Mouse (Mus musculus): ENCODE data around the gene Olfr721-ps1. TPM values are rescaled to one million over a fixed set of nuclear protein-coding genes. Genes with fewer than 3 reads are reported as not detected.
A peak's percentile ranks its signal among the peaks of the same experiment; 100 is the strongest.

The Olfr721-ps1 gene
- polyA plus RNA-seq (2014; fragmentation: Nextera tagmentation; extraction: Ambion mirVana): not detected in 2 replicates

DNA sequence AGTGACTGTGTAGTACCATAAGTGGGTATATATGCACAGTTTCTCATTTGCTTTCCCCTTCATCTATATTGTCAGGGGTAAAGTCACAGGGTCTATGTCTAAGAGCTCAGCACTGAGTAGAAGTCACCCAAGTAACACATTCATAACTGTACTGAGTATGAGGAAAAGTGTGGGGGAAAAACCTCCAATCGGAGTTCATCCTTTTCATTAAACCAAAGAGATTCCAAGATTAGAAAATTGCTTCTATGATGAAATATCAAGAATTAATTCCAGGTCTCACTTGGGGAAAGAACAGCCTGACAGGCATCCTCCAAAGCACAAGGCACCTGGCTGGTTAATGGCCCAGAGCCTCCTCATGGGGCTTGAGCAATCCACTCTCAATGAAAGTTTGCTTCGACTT is at the start of gene Olfr721-ps1:
TSS of gene Olfr721-ps1 (plus strand) at position 301 of the 400 bp plus-strand sequence.
- WGBS: 79% methylated on average over 2 of the region's 2 CpGs
- DNase-seq (no peak), ATAC-seq (ENCODE audit: low FRiP score, low TSS enrichment) (no peak)
- H3K4me3 ChIP-seq (replicated peaks; ENCODE audit: low read depth, low read length): no peak within 1 kb of the TSS
- no peak within 1 kb of the TSS for H3K4me2 ChIP-seq (ENCODE audit: low read length)
- H3K27me3 ChIP-seq (ENCODE audit: control insufficient read depth, insufficient read depth, low read length): no peaks in the 10 kb centered on the region
- no peaks in the 10 kb centered on the region for H3K4me1 ChIP-seq (ENCODE audit: control insufficient read depth, insufficient read depth, low read length)
- no peak within 1 kb of the TSS for H3K9ac ChIP-seq (replicated peaks; ENCODE audit: low read length)
- H3K9me3 ChIP-seq (ENCODE audit: control insufficient read depth, low read length): no peaks in the 10 kb centered on the region
- no peak within 1 kb of the TSS for H3K27ac ChIP-seq (replicated peaks; ENCODE audit: low read depth, low read length)
- H3K36me3 ChIP-seq (ENCODE audit: control insufficient read depth, insufficient read depth, low read length): no peaks in the 10 kb centered on the region

DNA sequence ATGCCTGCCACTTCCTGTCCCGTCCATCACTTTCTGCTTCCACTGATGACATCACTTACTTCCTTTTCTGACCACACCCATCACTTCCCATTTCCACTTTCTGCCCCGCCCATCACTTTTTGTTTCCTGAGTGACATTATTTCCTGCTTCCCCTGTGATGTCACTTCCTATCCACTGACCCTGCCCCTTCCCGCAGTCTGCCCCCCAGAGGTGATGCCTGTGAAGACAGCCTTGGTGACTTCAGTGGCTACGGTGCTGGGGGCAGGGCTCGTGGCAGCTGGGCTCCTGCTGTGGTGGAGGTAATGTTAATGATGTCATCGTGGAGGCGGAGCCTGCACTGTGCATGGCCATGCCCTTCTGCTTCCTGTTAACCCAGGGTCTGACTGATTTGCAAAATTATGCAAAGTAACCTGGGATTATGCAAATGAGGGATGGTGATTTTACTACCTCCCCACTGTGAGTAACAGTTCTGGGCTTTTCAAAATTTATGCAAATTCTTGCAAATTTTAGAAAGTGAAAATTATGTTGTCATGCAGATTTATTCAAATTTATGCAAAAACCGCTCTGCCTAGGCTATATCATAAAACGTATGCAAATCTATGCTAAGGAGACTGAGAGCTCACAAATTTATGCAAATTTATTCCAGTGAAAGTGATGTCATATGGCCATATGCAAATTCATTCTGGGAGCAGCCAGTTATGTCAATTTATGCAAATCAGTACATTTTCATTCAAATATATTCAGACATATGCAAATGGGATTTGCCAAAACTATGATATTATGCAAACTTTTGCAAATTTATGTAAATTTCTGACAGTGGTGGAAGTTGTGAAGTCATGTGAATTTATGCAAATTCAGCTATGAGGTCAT is 49.1 kb upstream of the Olfr721-ps1 start:
- Histone ChIP-seq H3K27ac (replicated peaks; ENCODE audit: low read depth, low read length) (no peak overlapping the region), H3K4me2 (ENCODE audit: low read length) (no peak overlapping the region), H3K4me1 (ENCODE audit: control insufficient read depth, insufficient read depth, low read length) (no peaks in the 10 kb centered on the region), H3K4me3 (replicated peaks; ENCODE audit: low read depth, low read length) (no peak overlapping the region), H3K9me3 (ENCODE audit: control insufficient read depth, low read length) (peaks cover 43% of the 10 kb centered on the region), H3K27me3 (ENCODE audit: control insufficient read depth, insufficient read depth, low read length) (no peaks in the 10 kb centered on the region), H3K36me3 (ENCODE audit: control insufficient read depth, insufficient read depth, low read length) (no peaks in the 10 kb centered on the region), H3K9ac (replicated peaks; ENCODE audit: low read length) (no peak overlapping the region)
- WGBS: 83% methylated on average over 9 of the region's 9 CpGs
- peak; percentile 38 for ATAC-seq (ENCODE audit: low FRiP score, low TSS enrichment)
- peak; percentile 80 for DNase-seq

DNA sequence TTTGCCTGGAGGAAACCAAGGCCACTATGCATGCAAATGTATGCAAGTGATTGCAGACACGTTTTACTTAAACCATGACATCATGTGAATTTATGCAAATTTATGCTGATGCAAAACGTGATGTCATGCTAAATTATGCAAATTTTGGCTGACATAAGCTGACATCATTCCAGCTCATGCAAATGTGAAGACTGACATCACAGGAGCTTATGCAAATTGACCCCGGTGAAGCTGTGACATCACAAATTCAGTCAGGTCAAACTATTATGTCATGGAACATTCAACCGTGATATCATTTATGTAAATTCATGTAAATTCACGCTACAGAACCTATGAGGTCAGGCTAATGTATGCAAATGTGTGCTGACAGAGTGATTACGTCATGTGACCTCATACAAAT is 48.5 kb upstream of the Olfr721-ps1 start:
- H3K36me3 ChIP-seq (ENCODE audit: control insufficient read depth, insufficient read depth, low read length): no peaks in the 10 kb centered on the region
- no peak overlapping the region for H3K9ac ChIP-seq (replicated peaks; ENCODE audit: low read length)
- ATAC-seq (ENCODE audit: low FRiP score, low TSS enrichment) (0 out of 2 replicates have a peak, but pooled peaks have one; percentile 0), DNase-seq (peak; percentile 77)
- no peak overlapping the region for H3K4me2 ChIP-seq (ENCODE audit: low read length)
- no peak overlapping the region for H3K4me3 ChIP-seq (replicated peaks; ENCODE audit: low read depth, low read length)
- WGBS: 69% methylated on average over 6 of the region's 6 CpGs
- no peaks in the 10 kb centered on the region for H3K27me3 ChIP-seq (ENCODE audit: control insufficient read depth, insufficient read depth, low read length)
- H3K4me1 ChIP-seq (ENCODE audit: control insufficient read depth, insufficient read depth, low read length): no peaks in the 10 kb centered on the region
- H3K27ac ChIP-seq (replicated peaks; ENCODE audit: low read depth, low read length): no peak overlapping the region
- H3K9me3 ChIP-seq (ENCODE audit: control insufficient read depth, low read length): peaks cover 43% of the 10 kb centered on the region

DNA sequence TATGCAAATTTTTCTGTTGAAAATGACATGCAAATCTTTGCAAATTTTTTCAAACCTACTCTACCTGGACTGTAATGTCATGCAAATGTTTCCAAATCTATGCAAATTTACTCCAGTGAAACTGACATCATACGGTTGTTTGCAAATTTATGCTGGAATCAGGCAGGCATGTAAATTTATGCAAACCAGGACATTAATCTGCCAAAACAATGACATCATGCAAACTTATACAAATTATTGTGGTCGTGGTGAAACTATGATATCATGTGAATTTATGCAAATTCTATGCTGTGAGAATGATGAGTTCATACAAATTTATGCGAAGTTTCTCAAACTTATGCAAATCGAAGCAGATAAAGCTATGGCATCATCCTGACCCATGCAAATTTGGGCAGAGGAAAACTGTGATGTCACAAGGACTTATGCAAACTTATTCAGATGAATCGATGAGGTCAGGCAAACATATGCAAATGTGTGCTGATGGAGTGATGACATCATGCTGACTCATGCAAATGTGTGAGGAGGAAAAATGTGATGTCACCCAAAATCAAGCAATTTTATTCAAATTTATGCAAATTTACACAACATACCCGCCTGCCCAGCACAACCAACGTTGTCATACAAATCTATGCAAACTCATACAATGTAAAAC is 47.9 kb upstream of the Olfr721-ps1 start:
- peak; percentile 66 for DNase-seq
- no peak for ATAC-seq (ENCODE audit: low FRiP score, low TSS enrichment)

DNA sequence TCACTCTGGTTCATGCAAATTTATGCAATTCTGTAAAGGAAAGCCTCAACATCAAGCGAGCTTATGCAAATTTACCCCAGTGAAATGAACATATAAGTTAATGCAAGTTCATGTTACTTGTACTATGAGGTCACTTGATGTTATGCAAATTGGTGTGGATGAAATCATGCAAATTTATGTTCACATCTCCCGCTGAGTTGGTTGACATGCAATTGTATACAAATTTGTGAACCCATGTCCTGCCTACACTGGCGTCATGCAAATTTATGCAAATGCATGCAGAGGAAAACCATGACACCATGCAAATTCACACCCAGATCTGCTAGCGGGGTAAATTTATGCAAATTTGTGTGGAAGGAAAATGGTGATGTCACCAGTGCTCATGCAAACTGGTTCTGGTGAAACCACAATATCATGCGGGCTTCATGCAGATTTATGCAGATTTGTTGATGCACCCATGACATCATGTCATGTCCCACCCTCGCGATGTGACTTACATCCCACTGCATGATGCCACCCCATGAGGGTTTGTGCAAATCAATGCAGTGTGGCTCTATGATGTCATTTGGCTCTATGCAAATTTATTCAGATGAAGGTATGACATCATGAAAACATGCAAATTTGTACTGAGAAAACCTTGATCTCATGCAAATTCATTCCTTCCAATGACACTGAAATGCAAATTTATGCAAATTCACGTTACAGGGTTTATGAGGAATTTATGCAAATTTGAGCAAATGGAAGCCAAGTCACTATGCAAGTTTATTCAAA is 47.2 kb upstream of the Olfr721-ps1 start:
- Histone ChIP-seq H3K27ac (replicated peaks; ENCODE audit: low read depth, low read length) (no peak overlapping the region), H3K4me2 (ENCODE audit: low read length) (no peak overlapping the region), H3K4me1 (ENCODE audit: control insufficient read depth, insufficient read depth, low read length) (no peaks in the 10 kb centered on the region), H3K36me3 (ENCODE audit: control insufficient read depth, insufficient read depth, low read length) (no peaks in the 10 kb centered on the region), H3K27me3 (ENCODE audit: control insufficient read depth, insufficient read depth, low read length) (no peaks in the 10 kb centered on the region), H3K9me3 (ENCODE audit: control insufficient read depth, low read length) (peaks cover 31% of the 10 kb centered on the region), H3K9ac (replicated peaks; ENCODE audit: low read length) (no peak overlapping the region), H3K4me3 (replicated peaks; ENCODE audit: low read depth, low read length) (no peak overlapping the region)
- 79% methylated on average over 8 of the region's 8 CpGs for whole genome bisulfite sequencing
- no peak for DNase-seq
- ATAC-seq (ENCODE audit: low FRiP score, low TSS enrichment): peak; percentile 19; the same call in 1 of the 2 replicates

More for the DNA sequence above, 47.9 kb upstream of the Olfr721-ps1 start:
- H3K36me3 ChIP-seq (ENCODE audit: control insufficient read depth, insufficient read depth, low read length): no peaks in the 10 kb centered on the region
- WGBS: 84% methylated on average over 7 of the region's 7 CpGs
- H3K4me2 ChIP-seq (ENCODE audit: low read length): no peak overlapping the region
- H3K27ac ChIP-seq (replicated peaks; ENCODE audit: low read depth, low read length): no peak overlapping the region
- H3K4me1 ChIP-seq (ENCODE audit: control insufficient read depth, insufficient read depth, low read length): no peaks in the 10 kb centered on the region
- no peak overlapping the region for H3K9ac ChIP-seq (replicated peaks; ENCODE audit: low read length)
- no peaks in the 10 kb centered on the region for H3K27me3 ChIP-seq (ENCODE audit: control insufficient read depth, insufficient read depth, low read length)
- H3K4me3 ChIP-seq (replicated peaks; ENCODE audit: low read depth, low read length): no peak overlapping the region
- peaks cover 38% of the 10 kb centered on the region for H3K9me3 ChIP-seq (ENCODE audit: control insufficient read depth, low read length)

DNA sequence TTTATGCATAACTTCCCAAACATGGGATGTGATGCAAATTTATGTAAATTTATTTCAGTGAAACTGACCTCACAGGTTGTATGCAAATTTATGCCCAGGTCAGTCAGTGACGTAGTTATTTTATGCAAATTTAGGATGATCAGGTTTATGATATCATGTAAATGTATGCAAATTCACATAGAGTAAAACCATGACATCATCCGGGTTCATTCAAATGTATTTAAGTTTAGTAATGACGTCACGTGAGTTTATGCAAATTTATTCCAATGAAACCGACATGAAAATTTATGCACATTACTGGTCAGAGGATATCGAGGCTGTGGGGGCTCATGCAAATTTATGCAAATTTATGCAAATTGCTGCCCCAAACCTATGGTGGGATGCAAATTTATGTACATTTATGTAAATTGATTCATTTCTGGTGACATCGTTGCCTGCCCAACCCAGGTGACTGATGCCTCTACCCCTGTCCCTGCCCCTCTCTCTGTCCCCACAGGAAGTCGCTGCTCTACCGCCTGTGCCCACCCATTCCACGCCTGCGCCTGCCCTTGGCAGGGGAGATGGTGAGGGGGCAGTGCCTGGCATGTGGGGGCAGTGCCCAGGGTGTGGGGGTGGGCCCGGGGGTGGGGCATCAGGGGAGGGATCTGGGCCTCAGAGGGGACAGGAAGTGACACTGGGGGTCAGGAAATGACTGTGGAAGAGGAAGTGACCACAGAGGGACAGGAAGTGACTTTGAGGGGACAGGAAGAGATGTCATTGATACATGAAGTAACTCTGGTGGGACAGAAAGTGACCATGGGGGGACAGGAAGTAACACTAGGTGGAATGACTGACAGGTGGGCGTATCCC is 46.4 kb upstream of the Olfr721-ps1 start:
- H3K27me3 ChIP-seq (ENCODE audit: control insufficient read depth, insufficient read depth, low read length): no peaks in the 10 kb centered on the region
- H3K4me3 ChIP-seq (replicated peaks; ENCODE audit: low read depth, low read length): no peak overlapping the region
- H3K4me1 ChIP-seq (ENCODE audit: control insufficient read depth, insufficient read depth, low read length): no peaks in the 10 kb centered on the region
- H3K4me2 ChIP-seq (ENCODE audit: low read length): no peak overlapping the region
- no peaks in the 10 kb centered on the region for H3K36me3 ChIP-seq (ENCODE audit: control insufficient read depth, insufficient read depth, low read length)
- H3K9me3 ChIP-seq (ENCODE audit: control insufficient read depth, low read length): peaks cover 23% of the 10 kb centered on the region
- H3K27ac ChIP-seq (replicated peaks; ENCODE audit: low read depth, low read length): no peak overlapping the region
- 67% methylated on average over 13 of the region's 13 CpGs for WGBS
- peak; percentile 68 for DNase-seq
- H3K9ac ChIP-seq (replicated peaks; ENCODE audit: low read length): no peak overlapping the region
- peak; percentile 36 for ATAC-seq (ENCODE audit: low FRiP score, low TSS enrichment)

DNA sequence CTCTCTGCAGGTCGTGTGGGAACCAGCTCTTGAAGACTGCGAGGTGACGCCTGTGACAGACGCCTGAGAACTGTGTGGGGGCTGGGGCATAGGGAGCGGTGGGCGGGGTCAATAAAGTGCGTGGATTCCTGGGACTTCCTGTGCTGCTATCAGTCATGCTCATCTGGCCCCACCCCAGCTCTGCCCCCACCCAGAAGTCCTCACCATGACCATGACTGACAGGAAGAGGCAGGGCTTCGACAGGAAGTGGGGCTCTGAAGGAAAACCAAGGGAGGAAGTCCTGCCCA is 45.8 kb upstream of the Olfr721-ps1 start:
- H3K9ac ChIP-seq (replicated peaks; ENCODE audit: low read length): no peak overlapping the region
- ATAC-seq (ENCODE audit: low FRiP score, low TSS enrichment) (no peak), DNase-seq (peak; percentile 0)
- H3K36me3 ChIP-seq (ENCODE audit: control insufficient read depth, insufficient read depth, low read length): no peaks in the 10 kb centered on the region
- no peak overlapping the region for H3K4me2 ChIP-seq (ENCODE audit: low read length)
- WGBS: 95% methylated on average over 8 of the region's 8 CpGs
- peaks cover 18% of the 10 kb centered on the region; the same call in 1 of the 2 replicates for H3K9me3 ChIP-seq (ENCODE audit: control insufficient read depth, low read length)
- no peaks in the 10 kb centered on the region for H3K27me3 ChIP-seq (ENCODE audit: control insufficient read depth, insufficient read depth, low read length)
- no peaks in the 10 kb centered on the region for H3K4me1 ChIP-seq (ENCODE audit: control insufficient read depth, insufficient read depth, low read length)
- no peak overlapping the region for H3K27ac ChIP-seq (replicated peaks; ENCODE audit: low read depth, low read length)
- no peak overlapping the region for H3K4me3 ChIP-seq (replicated peaks; ENCODE audit: low read depth, low read length)

DNA sequence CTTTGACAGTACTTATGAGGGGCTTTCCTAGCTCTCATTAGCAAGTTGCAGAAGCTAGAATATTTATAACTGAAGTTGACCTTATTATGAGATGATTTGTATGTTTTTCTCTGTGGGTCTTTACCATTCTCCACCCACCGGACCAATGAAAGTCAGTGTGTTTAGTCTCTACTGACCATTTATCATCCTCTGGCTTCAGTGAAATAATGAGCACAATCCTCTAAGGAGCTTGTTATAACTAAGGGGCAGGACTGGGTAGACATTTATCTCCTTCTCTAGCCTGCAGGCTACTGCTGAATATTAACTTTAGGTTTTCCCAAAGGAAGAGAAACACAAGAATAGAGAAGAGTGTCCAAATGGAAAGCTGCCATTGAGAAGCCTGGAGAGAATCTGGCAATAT is 5.6 kb upstream of the Olfr721-ps1 start:
- H3K4me1 ChIP-seq (ENCODE audit: control insufficient read depth, insufficient read depth, low read length): no peaks in the 10 kb centered on the region
- no peaks in the 10 kb centered on the region for H3K36me3 ChIP-seq (ENCODE audit: control insufficient read depth, insufficient read depth, low read length)
- ATAC-seq (ENCODE audit: low FRiP score, low TSS enrichment): peak; percentile 46; the same call in 1 of the 2 replicates
- no peak overlapping the region for H3K4me3 ChIP-seq (replicated peaks; ENCODE audit: low read depth, low read length)
- peak; percentile 29 for DNase-seq
- 82% methylated on average over 1 of the region's 1 CpGs for WGBS
- H3K9ac ChIP-seq (replicated peaks; ENCODE audit: low read length): no peak overlapping the region
- H3K27ac ChIP-seq (replicated peaks; ENCODE audit: low read depth, low read length): no peak overlapping the region
- H3K4me2 ChIP-seq (ENCODE audit: low read length): no peak overlapping the region
- H3K9me3 ChIP-seq (ENCODE audit: control insufficient read depth, low read length): no peaks in the 10 kb centered on the region
- no peaks in the 10 kb centered on the region for H3K27me3 ChIP-seq (ENCODE audit: control insufficient read depth, insufficient read depth, low read length)

Data from midbrain, embryonic 14.5 days (tissue).